Mouse (Mus musculus): ENCODE data around the gene Cybc1.

Gene Cybc1

DNA sequence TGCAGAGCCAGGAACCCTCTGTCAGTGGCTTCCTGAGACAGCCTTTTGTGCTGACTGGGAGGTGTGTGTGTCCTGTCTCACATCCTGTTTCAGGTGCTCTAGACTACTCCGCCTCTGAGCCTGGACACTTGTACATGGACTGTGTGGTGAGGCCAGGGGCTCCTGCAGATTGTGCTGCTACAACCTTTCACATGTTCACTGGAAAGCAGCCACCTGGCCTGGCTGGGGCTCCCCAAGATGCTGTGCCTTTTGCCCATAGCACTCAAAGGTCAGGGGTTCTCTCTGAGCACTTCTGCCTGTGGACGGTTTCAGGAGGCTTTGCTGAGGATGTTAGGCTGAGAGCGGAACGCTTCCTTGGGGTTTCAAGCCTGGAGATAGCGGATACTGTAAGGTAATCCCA is 8.4 kb downstream of the Cybc1 start:
- in situ Hi-C loops (cut with MboI; ENCODE audit: low pct_unique_long_range_greater_than_20kb in 1 of 2, low sequenced_read_pairs in 2 of 2, unreplicated experiment in 1 of 2), result no loop called here

DNA sequence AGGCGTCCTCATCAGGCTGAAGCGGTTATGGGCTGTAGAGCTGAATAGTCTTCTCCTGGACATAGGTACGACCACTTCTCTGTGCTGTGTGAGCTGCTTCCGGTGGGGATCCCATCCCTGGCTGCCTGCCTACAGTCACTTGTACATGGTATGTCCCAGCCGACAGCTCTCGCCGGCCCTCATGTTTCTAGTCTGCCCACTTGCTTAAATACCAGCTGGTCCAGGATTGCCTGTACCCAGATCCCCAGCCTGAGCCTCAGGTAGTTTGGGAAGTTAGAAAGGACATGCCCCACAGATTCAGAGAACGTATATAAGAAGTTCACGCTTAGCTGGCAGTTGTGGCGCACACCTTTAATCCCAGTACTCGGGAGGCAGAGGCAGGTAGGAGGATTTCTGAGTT is 9.3 kb downstream of the Cybc1 start:
- in situ Hi-C loops (cut with MboI; ENCODE audit: low pct_unique_long_range_greater_than_20kb in 1 of 2, low sequenced_read_pairs in 2 of 2, unreplicated experiment in 1 of 2), result no loop called here

DNA sequence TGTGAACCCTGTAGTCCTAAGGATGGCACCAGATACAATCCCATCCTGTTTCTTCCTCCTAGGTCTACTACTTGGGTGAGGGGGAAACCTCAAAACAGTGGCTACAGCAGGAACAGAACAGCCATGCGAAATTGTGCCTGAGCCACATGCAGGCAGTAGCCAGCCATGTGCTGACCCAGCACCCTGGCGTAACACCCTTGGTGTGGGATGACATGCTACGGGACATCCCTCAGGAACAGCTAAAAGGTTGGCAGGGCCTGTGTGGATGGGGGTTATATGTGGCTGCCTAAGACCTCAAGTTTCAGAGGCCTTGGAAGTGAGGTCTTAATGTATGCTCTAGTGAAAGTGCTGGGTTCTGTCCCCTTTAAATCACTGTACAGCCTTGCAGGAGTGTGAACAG is 12.3 kb downstream of the Cybc1 start:
- in situ Hi-C loops (cut with MboI; ENCODE audit: low pct_unique_long_range_greater_than_20kb in 1 of 2, low sequenced_read_pairs in 2 of 2, unreplicated experiment in 1 of 2), result no loop called here

DNA sequence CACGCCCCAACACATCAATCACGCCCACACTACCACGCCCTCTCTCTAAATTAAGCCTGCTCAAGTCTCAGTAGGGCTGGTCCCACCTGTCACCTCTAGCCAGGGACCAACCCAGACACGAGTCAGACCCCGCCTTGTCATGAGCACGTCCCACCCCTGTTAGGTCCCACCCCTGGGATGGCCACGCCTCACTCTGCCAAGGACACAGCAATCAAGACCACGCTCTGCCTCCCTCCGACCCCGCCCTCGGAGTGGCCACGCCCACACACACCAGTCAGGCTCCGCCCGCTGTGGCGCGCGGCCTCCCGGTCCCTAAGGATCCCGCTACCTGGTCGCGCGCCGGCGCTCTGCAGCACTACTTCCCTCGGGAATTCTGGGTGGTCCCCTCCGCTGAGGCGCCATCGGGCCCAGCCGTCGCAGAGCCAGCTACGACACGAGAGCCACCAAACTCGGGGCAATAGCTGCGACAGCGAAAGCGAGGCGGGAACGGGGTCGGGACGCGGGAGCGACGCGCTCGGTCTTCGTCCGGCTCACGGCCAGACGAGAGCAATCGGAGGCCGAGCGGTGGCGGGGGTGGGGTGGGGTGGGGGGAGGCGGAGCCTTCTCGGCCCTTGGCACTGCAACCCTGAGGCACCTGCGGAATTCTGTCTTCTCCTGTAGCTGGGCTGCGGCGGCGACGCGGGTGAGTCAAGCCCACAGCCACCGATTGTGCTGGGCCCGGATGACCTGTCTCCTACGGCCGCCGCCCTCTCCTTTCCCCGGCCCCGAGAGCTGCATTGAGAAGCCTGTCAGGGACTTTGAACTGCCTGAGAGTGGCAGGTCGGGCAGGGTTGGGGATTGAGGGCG is 24.7 kb downstream of the Cybc1 start, which contains the start of the genes Hexdc and Ogfod3:
Gene Hexdc, plus strand, starts transcription at position 273 of the 846 bp plus-strand sequence.
Gene Ogfod3, minus strand, starts transcription at position 551 of the 846 bp plus-strand sequence.
- in situ Hi-C loops (cut with MboI; ENCODE audit: low pct_unique_long_range_greater_than_20kb in 1 of 2, low sequenced_read_pairs in 2 of 2, unreplicated experiment in 1 of 2), result loop anchor here in 1 of 2 experiments (5.0 kb wide), 1 partner anchor 37 kb away; no protein-coding TSS in a partner anchor

DNA sequence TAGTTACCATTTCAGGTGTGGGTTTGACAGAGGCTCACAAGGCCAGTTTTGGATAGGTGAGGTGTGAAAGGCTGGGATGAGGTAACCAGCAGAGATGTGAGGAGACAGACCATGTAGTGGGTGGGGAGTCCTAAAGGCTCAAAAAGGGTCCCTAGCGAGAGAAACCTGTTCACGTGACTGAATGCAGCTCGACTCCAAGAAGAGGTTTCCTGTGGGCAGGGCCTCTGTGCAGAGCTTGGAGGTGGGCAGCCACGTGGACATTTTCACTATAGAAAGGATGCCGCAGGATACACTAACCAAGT is 25.3 kb downstream of the Cybc1 start:
- in situ Hi-C loops (cut with MboI; ENCODE audit: low pct_unique_long_range_greater_than_20kb in 1 of 2, low sequenced_read_pairs in 2 of 2, unreplicated experiment in 1 of 2), result loop anchor here in 1 of 2 experiments (5.0 kb wide), 1 partner anchor 37 kb away; no protein-coding TSS in a partner anchor

DNA sequence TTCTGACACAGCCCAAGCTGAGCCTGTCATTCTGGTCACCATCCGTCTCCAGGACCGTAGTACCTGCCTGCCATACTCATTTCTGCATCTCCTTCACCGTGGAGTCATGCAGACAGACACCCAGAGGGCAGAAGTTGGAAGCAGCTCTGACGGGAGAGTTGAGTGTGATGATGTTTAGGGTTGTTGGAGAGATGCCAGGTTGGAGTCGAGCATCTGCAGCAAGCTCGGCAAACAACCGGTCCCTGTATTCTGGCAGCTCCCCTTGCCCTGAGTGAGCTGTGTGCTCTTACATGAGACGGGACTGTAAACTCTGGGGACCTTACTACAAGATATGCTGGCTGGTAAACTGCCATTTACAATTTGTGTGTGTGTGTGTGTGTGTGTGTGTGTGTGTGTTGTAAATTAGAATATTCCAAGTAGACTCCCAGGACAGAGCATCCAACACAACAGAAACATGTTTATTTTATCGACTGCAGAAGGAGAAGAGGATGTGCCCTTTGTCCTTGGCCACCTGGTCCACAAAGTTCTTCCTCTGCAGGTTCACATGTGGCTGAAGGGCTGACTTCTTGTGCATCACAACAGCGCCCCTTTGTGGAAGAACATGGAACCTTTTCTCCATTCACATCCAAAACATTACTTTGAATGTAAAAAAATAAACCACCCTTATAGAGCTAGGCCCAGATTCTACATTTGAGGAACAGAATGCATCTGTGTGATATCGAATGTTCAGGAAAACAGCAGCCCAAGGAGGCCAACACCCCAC is 27.5 kb downstream of the Cybc1 start:
- in situ Hi-C loops (cut with MboI; ENCODE audit: low pct_unique_long_range_greater_than_20kb in 1 of 2, low sequenced_read_pairs in 2 of 2, unreplicated experiment in 1 of 2), result loop anchor here in 1 of 2 experiments (5.0 kb wide), 1 partner anchor 34 kb away; no protein-coding TSS in a partner anchor

DNA sequence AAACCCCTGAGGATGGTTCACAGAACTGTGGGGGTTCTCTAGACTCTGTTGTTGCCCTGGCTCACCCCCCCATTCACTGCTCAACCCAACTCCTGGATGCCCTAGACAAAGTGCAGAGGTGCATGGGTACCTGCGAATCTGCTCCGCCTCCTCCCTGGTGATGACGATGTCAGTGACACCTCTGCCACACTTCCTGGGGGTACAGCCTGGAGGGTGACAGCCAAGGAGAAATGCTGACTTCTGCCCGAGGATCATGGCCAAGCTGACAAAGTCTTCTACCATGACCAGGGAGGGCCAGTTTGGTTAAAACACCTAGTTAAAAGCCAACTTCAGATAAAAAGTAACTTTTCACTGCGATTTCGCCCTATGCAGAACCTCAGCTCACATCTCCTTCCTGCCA is 28.3 kb downstream of the Cybc1 start:
- in situ Hi-C loops (cut with MboI; ENCODE audit: low pct_unique_long_range_greater_than_20kb in 1 of 2, low sequenced_read_pairs in 2 of 2, unreplicated experiment in 1 of 2), result loop anchor here in 1 of 2 experiments (5.0 kb wide), 1 partner anchor 33 kb away; no protein-coding TSS in a partner anchor

DNA sequence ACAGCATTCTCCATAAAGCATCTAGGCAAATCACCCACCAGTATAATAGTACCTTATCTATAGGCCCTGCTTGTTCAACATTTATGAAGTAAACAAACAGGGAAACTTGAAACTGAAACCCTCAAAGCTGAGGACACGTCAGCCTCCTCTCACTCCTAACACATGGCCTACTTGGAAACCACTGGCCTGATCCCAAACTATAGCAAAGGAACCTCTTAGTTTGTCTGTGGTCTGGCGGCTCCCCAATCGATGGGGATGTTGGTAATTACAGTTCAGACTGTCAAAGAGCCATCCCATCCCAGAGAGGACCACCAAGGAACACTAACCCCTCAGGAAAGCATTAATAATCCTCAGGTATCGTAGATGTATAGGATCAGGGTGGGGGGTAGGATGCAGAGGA is 29.3 kb downstream of the Cybc1 start:
- in situ Hi-C loops (cut with MboI; ENCODE audit: low pct_unique_long_range_greater_than_20kb in 1 of 2, low sequenced_read_pairs in 2 of 2, unreplicated experiment in 1 of 2), result loop anchor here in 1 of 2 experiments (5.0 kb wide), 1 partner anchor 33 kb away; no protein-coding TSS in a partner anchor

DNA sequence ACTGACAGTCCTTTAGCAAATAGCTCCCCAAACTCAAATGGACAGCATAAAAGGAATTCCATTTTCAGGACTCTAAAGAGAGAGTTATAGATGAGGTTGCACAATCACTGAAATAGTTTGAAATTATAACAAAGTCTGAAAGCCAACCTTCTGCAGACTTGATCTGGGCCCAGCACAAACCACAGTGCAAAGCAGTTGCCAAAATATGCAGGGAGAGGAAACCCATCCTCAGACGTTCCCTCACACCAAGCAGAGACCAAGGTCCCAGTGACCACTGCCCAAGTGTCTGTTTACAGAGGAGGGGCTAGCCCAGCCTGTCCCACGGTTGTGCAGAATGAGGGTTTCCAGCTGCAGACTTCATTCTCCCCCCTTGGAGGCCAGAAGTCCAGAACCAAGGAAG is 30.5 kb downstream of the Cybc1 start:
- in situ Hi-C loops (cut with MboI; ENCODE audit: low pct_unique_long_range_greater_than_20kb in 1 of 2, low sequenced_read_pairs in 2 of 2, unreplicated experiment in 1 of 2), result no loop called here

DNA sequence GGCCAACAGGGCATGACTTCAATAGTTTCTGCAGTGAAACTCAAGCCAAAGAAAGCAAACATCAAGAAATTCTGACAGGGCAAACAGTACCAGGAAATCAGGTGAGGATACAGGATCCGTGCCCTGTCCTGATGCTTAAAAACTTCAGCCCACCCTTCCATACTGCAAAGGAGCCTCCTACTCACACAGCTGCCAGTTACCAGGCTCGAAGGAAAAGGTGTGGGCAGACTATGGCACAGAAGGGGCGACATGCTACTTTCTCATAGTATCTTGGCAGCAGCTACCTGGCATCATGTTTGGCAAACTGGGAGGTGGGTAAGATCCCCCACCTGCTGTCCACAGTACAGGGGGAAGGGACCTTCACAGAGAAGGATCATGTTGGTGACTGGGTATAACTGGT is 35.7 kb downstream of the Cybc1 start:
- in situ Hi-C loops (cut with MboI; ENCODE audit: low pct_unique_long_range_greater_than_20kb in 1 of 2, low sequenced_read_pairs in 2 of 2, unreplicated experiment in 1 of 2), result no loop called here

DNA sequence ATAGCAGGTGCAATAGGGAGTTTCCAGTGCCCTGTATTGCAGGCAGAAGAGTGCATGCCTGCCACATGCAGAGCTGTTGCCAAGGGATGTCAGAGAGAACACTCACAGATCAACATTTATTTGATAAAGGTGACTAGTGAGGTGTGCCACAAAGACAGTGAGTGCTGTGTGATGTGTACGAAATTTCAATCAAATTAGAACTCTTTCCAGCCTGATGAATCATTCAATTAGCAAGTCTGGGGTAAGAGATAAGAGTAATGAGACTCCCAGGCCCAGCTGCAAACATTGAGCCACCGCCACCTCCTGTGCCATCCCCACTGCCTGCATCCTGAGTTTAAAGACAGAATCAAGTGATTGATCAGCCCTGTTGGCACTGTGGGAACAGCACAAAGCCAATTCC is 36.4 kb downstream of the Cybc1 start:
- in situ Hi-C loops (cut with MboI; ENCODE audit: low pct_unique_long_range_greater_than_20kb in 1 of 2, low sequenced_read_pairs in 2 of 2, unreplicated experiment in 1 of 2), result no loop called here

DNA sequence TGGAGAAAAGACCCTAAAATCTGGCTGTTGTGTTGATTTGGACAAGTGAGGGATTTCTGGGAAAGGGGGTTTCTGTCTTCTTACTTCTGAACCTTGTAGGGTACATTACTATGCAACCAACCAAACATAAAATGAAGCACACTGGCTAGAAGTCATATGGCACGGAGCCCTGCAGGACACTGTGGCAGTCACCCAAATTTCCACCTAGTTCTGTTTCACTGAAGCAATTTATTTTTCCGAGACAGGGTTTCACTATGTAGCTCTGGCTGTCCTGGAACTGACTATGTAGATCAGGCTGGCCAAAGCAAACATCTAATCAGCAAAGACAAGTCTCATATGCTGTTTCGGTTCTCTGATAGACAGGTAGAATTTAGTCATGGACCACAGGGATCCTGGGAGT is 39.4 kb downstream of the Cybc1 start:
- in situ Hi-C loops (cut with MboI; ENCODE audit: low pct_unique_long_range_greater_than_20kb in 1 of 2, low sequenced_read_pairs in 2 of 2, unreplicated experiment in 1 of 2), result no loop called here

DNA sequence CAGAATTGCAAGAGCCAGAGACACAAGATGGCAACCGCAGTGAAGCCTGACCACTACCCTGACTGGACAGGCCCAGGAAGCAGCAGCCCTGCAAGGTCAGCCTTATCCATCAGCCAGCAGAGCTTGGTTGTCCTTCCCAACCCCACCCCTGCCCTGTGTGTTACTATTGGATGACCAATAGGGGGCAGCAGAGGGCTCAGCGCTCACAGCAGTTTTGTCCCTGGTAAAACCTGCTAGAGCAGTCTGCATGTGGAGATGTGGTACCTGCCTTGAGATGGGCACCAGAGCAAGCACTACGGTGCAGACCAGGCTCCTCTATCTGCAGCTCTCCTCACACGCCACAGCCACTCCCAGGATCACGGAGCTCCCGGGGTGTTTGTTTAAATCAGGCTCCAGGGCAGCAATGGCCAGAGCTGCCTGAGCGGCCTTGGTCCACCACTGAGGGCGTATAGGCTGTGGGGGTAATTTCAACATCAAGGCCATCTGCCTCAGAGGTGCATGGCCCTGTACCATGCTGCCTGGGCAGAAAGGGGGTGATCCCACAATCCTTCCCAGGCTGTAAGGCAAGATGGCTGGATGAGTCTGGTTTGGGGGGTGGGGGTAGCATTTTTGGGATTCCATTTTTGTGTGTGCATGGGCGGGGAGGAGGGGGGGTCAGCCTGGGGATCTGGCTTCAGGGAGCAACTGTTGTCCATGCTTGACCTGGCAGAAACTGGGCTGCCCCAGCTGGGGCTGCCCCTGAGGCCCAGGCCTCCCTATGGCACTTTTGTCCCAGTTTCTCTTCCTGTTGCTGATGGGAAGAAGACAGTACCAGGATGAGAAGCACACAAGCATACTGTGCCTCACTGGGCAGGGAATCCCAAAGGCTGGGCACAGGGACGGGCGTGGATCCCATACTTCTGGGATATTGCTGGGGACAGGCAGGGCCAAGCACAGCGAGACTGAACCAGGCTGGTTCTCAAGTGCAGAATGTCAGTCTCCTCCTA is 52.5 kb downstream of the Cybc1 start:
- in situ Hi-C loops (cut with MboI; ENCODE audit: low pct_unique_long_range_greater_than_20kb in 1 of 2, low sequenced_read_pairs in 2 of 2, unreplicated experiment in 1 of 2), result no loop called here

DNA sequence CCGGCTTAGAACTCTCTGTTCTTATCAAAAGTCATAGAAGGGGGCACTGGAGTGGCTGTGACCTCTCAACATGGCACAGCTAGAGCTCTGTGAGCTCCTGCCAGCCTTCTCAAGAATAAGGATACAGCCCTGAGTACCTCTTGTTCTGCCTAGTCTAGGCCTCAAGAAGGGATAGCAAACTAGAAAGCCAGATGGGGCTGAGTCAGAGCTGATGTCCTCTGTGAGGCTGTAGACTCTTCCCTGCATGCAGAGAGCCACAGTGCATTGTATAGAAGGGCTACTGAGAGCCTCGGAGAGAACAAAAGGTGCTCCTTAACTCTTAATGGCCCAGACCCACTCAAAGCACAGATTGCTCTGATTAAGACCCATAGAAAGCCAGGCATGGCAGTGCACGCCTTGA is 54.9 kb downstream of the Cybc1 start:
- in situ Hi-C loops (cut with MboI; ENCODE audit: low pct_unique_long_range_greater_than_20kb in 1 of 2, low sequenced_read_pairs in 2 of 2, unreplicated experiment in 1 of 2), result no loop called here

DNA sequence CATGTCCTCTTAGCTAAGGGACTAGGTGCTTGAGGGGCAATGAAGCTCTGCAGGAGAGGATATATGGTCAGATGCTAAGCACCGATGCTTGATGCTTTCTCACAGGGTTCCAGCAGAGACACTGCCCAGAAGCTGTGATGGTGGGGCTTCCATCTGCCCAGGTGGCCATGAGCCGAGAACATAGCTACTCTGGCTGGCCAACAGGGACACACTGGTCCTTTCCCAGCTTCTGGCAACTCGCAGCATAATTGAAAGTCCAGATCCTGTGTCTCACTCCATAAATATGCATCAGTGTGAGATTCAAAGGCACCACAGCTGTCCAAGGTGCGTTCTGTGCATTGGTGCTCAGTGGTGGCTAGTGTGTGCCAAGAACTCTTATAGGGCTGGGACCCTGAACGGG is 55.9 kb downstream of the Cybc1 start:
- in situ Hi-C loops (cut with MboI; ENCODE audit: low pct_unique_long_range_greater_than_20kb in 1 of 2, low sequenced_read_pairs in 2 of 2, unreplicated experiment in 1 of 2), result no loop called here

All from mouse embryonic stem cell (cell line).